Mouse (Mus musculus) gastrocnemius, postnatal 4 days (tissue): ENCODE data around the gene Oxtr. TPM values are rescaled to one million over a fixed set of nuclear protein-coding genes. Genes with fewer than 3 reads are reported as not detected.

Experiments
- DNase-seq, 2 experiments: peaks; one replicate each; pipeline ENCODE4 v3.0.0; 2021 to 2022; ENCODE audit warnings: low spot score in 2 of 2, mixed read lengths in 2 of 2
- total RNA-seq, 2 experiments: library from RNA; stranded (reverse); gene quantifications; 2 replicates each; pipeline ENCODE4 v1.2.3; 2021

The Oxtr gene
- total RNA-seq, 2 experiments from 2014 or later = 0.20 to 0.21 TPM

DNA sequence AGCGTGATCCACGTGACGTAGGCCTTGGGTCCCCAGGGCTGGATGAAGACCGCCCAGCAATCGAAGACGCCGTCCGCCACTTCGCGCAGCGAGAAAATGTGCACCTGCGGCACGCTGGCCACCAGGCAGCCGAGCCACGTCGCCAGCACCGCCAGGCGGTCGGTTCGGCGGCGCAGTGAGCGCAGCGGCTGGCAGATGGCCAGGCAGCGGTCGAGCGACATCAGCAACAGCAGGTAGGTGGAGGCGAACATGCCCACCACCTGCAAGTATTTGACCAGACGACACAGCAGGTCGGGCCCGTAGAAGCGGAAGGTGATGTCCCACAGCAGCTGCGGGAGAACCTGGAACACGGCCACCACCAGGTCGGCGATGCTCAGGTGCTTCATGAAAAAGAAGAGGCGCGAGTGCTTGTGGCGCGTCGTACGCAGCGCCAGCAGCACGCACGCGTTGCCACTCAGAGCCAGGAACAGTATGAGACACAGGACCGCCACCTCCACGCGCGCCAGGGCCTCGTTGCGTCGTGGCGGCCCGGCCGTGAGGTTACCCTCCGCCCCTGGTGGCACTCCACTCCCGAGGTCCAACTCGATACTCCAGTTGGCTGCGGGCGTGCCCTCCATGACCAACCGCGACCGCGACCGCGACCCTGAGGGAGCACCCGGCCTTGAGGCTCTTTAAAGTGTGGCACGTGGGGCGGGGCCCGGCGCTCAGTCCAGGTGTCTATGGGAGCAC lies 398 bp downstream of the Oxtr start:
- peak in 1 of 2 experiments; percentile 28 for DNase-seq

DNA sequence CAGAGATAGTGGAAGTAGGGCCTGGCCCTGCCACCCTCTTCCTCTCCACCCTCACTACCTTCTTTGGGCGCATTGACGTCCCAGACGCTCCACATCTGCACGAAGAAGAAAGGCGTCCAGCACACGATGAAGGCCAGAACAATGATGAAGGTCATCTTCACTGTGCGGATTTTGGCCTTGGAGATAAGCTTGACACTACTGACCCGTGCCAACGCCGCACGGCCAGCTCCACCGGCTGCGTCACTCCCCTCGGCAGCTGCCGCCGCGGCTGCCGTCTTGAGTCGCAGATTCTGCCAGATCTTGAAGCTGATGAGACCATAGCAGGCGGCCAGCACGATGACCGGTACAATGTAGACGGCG lies 942 bp downstream of the Oxtr start:
- no peak for DNase-seq

DNA sequence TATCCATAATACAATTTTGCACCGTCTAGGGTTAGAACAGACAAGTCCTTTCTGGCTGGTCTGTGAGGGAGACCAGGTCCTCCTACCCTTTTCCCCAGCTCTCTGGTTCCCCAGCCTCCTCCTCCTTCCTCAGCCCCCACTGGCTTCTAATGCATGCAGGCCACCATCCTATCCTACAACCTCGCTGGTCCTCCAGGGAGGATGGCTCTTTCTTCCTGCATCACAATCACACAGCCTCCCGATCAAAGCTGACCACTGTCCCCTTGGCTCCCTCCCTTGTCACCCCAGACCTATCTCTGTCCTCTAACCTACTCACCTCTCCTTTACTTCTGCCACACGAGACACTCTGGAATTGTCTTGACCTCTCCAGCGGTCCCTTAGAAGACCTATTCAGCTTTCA lies 1.8 kb downstream of the Oxtr start:
- no peak for DNase-seq

DNA sequence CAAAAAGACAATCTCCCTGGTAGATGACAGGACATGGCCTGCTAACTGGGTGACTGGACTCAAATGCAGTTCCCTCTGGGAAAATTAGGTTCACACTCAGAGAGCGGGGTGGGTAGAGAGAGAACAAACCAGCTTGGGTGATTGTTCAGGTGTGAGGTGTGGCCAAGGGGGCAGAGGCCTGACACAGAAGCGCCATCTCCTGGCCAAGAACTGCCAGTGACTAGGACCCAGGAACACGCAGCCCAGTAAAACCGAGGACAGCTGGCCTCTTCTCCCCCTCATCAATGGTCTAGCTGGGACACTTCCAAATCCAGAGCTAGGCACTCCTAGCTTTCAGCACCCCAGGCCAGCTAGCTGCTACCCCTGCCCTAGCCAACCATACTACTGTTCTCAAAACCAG lies 5.4 kb downstream of the Oxtr start:
- no peak for DNase-seq

DNA sequence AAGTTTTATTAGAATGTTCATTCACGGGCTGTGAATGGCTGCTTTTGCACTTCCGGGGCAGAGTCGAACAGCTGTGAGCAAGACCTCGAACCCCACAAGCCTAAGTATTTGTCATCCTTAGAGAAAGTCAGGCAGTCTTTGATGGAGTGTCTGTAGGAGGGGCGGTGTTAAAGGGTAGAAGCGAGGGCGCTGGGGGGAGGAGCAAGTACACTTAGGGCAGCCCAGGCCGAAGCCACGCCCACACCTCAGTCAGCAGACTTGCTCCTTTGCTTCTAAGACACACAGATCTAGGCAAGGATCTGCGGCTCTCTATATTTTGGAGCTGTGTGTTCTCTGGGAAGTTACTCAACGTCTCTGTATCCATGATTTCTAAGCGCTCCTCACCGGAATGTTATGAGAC lies 9.9 kb downstream of the Oxtr start:
- no peak for DNase-seq

DNA sequence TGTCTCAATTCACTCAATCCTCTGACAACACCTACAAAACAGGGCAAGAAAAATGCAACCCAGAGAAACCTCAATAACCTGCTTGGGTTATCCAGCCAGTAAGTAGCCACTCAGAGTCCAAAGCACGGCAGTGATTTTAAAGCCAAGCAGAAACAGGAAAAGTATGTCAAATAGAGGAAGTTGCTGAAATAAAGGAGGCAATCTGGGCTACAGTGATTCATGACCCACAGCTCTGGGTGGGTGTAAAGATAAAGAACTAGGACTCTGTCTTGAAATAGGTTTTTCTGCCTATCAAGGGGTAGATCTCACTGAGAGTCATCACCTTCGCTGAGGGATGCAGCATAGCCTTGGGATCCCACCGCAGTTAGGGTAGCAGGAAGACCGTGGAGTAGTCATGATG lies 18.1 kb downstream of the Oxtr start:
- DNase-seq = no peak

DNA sequence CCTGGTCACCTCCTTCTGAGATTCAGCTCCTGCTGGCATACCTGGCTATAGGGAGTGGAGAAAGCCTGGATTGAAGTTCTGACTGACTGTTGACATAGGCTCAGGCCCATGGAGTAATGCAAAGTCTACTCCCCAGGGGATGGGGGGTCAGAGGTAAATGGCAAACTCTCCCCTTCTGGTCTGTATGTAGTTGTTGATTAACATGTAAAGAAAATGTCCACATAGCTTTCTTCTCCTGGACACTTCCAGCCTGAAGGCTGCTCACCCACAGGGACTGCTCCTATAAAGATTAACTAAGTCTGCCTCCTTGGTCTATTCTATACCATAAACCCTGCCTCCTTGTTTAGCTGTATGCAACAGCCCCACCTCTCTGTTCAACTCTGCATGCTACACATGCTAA lies 23.7 kb downstream of the Oxtr start:
- DNase-seq = no peak

DNA sequence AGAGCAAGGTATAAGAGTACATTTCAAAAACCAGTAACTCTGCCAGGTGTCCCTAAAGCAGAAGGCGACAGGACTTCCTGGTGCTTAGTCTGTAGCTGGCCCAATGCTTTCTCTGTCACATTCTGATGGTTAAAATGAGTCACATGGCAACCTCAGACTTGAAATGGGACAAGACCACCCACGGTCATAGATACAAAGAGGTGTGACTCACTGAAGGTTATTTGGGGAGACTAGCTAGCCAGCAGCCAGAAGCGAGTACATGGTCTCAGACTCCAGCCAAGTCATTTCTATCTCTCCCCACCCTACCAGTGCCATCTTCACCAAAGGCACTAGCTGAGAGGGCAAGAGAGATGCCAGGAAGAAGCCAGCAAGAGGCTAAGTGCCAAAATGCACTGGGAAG lies 24.3 kb downstream of the Oxtr start:
- DNase-seq = no peak

DNA sequence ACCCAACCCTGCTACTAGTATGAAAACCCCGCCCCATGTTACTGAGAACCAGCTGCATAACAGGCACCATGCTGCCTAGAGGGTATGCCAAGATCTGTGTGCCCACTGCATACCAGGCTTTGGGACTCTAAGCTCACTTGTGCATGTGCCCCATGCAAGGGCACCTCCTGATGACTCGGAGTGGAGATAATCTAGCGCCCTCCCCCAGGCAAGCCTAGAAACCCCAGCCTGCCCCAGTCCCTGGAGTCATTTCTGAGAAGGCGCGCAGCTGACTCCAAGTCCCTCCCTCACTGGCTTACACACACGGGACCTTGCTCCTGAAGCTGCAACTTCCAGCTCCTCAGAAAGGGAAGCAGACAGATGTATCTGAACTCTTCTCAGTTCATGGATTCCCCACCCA lies 26.4 kb downstream of the Oxtr start:
- no peak for DNase-seq

DNA sequence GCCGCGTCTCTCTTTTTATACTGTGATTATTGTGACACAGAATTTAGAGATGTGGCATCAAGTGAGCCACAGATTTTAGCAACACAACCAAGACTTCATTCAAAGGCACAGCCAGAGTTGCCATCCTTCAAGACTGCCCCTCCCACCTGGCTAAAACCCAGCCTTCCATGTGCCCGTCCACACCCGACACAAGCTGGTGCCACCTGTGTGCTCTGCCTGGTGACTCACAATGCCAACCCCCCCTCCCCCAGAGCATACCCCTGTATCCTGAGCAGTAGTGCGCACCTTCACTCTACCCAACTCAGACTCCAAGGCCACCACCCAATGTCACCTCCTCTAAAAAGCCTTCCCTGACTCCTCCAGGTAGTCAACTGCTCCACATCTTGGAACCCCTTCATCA lies 28.3 kb downstream of the Oxtr start:
- DNase-seq = no peak

DNA sequence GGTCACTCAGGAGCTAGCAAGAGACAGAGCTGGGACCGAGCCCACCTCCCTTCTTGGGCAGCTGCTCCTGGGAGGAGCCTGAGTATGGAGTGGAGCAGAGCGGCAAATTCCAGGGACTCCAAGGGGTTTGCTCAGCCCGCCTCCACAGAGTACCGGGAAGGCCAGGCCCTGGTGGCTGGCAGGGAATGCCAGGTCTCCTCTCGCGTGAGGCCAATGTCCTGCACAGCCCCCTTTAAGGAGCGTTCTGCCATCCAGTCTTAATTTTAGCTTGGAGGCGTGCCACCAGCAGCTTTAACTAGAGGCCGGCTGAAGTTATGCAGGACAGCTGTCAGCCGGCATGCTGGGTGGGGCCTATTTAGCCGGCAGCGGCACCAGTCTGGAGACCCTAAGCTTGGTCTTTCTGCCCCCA lies 30.4 kb downstream of the Oxtr start, which contains the start of gene Cav3:
Gene Cav3 (plus strand): TSS at position 165 of the 409 bp plus-strand sequence.
- DNase-seq = peak; percentile 31 to 59

DNA sequence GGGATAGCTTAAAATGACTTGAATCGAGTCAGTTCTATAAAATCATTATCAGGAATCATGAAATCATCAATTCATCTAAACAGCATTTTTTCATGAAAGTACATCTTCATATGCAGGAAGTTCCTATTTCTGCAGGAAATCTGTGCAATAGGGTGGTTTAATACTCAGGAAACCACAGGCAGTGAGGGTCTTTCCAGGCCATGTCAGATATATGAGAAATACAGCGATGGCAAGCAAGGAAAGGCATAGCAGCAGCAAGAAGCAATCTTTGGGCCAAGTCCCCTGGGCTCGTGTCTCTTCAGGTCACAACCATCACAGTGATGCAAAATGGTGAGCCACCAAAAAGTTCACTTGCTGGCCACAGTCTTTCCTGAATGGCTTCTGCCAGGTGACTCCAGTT lies 44.1 kb downstream of the Oxtr start:
- DNase-seq = no peak

DNA sequence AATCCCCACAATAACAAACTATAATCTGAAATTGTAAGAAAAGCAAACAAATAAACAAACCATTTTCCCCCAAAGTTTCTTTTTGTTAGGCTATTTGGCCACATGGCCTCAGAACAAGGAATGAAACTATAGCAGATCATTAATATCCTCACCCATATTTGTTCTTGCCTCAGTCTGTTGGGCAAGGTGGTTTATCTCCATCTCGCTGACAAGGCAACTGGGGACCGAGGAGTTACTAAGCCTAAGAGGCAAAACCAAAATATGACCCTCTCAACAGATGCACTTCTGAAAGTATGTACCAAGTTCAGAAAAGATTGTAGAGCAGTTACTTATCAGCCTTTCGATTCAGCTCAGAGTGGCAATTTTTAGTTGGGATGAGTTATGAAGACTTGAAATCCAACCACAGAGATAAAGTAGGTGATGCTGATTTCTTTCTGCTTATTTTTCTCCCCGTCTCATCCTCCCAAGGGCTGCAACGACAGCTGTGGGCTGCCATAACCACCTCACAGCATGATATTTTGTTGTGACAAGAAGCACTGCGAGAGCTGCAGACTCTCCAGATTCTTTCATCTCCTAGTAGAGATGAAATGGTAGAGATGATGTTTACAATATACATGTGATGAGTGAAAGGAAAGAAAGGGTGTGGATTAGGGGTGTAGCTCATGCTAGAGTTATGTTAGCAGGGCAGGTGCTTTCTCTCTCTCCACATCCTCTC lies 63.6 kb downstream of the Oxtr start:
- DNase-seq = no peak

DNA sequence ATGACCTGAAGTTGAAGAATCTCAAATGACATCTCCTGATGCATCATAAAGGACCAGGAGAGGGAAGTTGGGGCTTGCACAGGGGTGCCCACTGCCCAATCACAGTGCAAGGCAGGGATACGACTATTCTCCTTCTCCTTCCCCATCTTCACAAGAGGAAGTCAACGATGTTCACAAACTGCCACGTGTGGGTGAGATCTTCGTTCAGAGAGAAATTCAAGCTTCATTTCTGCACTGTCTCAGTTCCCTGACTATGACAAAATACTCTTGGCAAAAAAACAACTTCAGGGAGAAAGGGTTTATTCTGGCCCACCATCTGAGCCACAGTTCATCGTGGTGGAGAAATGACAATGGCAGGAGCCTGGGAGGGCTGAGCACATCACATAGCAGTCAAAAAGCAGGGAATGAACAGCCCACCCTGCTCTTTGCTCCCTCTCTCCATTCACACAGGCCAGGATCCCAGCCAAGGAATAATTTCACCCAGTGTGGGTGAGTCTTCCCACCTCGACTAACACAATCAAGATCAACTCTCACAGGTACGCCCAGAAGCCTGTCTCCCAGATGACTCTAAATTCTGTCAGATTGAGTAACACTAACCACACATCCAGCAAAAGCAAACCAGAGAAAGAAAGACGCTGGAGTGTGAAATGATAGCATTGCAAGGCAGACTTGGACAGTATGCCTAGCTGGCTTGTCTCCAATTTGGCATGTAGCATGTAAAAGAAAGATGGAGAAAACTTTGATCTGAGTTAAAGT lies 65.8 kb downstream of the Oxtr start:
- DNase-seq = peak in 1 of 2 experiments; percentile 32

Other genes with a start within 250 kb of the Oxtr start
- 100 to 1,000 TPM; 111 to 137 TPM for gene Lmcd1, start 216.2 kb downstream of the Oxtr start, total RNA-seq
- gene Ssu2, start 101.9 kb downstream of the Oxtr start, total RNA-seq = 1 to 10 TPM; 2.8 to 3.3 TPM
- gene Cav3, start 30.4 kb downstream of the Oxtr start, total RNA-seq = 100 to 1,000 TPM; 243 to 287 TPM
- gene Rad18, start 206.7 kb upstream of the Oxtr start, total RNA-seq = 1 to 10 TPM; 8.7 TPM